Mouse (Mus musculus): Measurements from ENCODE around the gene Impdh1.
"Not testable (repeated sequence)": the region's sequence is repeated elsewhere in the genome, so short reads cannot be mapped to it uniquely, and the experiment has no call there.

The Impdh1 gene

DNA sequence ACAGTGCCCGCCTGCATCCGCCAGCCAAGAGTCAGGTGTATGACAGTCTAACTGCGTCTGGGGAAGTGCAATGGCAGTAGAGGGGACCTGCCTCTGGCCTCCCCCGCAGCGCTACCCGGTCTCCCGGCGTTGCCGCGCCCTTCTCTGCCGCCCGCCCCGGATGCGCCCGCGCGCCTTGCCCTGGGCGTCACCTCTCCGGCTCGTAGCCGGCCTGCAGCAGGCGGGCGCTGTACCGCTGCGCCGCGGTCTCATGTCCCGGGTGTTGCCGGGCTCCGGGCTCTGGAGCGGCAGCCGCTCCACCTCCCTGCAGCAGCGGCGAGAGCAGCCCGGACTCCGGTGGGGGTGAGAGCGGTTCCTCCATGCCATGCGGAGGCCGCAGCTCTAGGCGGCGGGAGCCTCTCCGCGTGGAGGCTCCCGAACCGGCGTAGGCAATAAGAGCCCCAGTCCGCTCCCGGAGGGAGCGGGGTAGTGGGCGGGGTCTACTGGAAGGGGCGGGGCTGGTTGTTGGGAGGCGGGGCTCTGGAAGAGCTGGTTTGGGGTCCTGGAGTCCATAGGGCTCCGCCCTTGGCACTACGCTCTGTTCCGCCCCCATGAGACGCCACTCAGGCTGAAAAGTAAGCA is at the start of gene Impdh1:
TSS of gene Impdh1 (minus strand) at position 484 of the 621 bp plus-strand sequence.
- peak; percentile 89 for DNase-seq (ENCODE audit: low spot score)

DNA sequence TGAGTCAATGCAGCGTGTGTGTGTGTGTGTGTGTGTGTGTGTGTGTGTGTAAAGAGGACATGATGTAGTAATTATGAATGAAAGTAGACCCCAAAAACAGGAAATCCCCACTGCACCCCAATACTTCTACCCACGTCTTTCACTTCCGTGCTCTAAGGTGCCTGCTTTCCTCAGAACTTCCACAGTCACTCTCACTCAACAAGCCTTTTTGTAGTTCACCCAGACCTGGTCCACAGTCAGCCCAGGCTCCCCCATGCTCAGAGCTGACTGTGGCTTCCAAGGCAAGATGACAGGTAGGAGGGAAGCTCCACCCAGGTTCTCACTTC is 48.3 kb upstream of the Impdh1 start:
- no peak for DNase-seq (ENCODE audit: low spot score)

DNA sequence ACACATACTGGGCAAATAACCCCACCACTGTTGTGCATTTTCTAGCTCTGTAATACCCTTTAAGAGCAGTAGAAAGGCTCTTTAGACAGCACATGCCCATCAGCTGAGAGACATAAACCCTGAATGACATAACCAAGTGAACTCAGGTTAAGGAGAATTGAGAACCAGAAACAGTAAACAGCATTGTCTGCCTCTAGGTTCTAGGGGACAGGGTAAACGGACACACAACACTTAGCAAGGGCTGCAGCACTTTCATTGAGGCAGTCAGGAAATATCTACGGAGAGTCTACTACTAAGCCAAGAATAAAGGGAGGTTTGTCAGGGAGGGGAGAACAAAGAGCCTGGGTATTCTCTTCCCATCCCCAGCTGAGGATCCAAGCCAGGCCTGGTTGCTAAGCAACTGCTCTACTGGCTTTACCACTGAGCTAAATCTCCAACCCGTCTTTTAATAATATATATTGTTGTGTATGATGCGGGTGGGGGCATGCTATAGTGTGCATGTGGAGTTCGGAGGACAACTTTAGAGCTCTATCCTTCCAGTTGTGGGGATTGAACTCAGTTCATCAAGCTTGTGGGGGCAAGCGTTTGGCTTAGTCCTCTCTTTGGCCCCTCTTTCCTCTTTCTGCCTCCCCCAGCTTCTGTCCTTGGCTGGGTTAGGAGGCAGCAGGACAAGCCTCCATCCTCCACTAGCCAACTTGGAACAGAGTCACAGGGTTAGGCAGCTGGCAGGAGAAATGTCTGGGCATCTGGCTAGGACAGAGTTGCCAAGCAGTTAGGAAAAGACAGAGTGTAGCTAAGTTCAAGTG is 47.7 kb upstream of the Impdh1 start:
- DNase-seq (ENCODE audit: low spot score), result peak; percentile 21

DNA sequence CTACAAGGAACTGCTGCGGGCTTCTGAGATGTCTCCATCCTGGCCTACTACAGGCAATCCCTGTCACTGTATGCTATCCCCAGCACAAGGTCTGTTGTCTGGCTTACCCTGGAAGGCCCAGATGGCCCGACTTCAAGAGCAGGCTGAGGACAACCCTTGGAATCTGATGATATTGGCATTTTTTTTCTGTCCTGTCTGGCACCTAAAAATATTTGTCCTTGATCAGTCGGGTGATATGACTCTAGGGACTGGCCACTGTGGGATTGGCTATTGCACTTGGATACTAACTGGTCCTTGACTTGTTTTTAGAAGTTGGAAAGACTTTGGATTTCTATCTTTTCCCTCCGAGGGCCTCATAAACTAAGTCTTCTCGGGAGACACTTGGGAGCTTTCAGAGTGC is 45.7 kb upstream of the Impdh1 start:
- DNase-seq (ENCODE audit: low spot score), result no peak

GRCm38 (mm10) chr6:29259418-29259817 is 43.3 kb upstream of the Impdh1 start:
- no peak for DNase-seq (ENCODE audit: low spot score)

DNA sequence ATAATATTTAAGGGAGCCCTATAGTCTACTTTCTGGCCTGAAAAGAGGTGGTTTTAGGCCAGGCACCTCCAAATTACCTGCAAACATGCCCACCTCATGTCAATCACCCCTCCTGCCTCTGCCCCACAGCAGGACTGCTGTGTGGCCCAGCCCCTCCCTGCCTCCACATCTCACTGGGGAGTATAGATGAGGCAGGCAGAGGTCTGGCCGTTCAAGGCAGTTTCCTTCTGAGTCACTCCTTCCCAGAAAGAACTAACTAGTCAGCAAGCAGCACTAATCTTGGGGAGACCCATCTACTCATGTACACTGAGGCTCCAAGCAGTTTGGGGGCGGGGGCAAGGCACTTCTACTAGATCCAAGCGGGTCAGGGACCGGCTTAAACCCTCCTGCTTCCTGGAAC is 30.9 kb upstream of the Impdh1 start:
- DNase-seq (ENCODE audit: low spot score), result no peak

DNA sequence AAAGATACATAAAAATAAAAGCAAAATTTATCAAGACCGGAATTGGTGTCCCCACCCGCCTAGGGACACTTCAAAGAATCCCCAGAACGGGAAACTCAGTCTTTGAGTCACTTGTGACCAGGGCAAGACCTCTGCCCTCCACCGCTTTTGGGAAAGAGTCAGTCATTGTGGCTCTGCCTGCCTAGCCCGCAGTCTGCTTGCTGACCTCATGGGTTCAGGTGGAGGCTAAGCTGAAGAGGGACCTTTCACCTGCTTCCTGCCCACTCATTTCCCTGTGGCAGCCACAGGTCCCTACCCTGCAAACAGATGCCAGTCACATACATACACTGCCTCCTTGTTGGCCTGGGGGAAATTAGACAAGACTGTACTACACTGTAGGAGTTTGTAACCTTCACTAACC is 30.4 kb upstream of the Impdh1 start:
- no peak for DNase-seq (ENCODE audit: low spot score)

DNA sequence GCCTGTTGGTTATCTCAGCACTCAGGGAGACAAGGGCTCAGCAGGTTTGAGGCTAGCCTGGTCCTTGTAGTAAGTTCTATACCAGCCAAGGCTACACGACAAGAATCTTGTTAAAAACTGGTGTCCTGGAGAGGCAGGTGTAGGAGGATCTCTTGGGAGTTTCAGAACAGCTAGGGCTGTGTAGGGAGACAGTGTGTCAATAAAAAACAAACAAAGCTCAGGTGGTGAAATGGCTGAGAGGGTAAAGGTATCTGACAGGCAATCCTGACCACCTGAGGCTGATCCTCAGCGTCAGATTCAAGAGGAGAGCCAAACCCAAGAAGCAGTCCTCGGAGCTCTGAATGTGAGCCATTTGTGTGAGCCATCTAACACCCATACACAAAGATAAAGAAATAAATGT is 30.0 kb upstream of the Impdh1 start:
- no peak for DNase-seq (ENCODE audit: low spot score)

DNA sequence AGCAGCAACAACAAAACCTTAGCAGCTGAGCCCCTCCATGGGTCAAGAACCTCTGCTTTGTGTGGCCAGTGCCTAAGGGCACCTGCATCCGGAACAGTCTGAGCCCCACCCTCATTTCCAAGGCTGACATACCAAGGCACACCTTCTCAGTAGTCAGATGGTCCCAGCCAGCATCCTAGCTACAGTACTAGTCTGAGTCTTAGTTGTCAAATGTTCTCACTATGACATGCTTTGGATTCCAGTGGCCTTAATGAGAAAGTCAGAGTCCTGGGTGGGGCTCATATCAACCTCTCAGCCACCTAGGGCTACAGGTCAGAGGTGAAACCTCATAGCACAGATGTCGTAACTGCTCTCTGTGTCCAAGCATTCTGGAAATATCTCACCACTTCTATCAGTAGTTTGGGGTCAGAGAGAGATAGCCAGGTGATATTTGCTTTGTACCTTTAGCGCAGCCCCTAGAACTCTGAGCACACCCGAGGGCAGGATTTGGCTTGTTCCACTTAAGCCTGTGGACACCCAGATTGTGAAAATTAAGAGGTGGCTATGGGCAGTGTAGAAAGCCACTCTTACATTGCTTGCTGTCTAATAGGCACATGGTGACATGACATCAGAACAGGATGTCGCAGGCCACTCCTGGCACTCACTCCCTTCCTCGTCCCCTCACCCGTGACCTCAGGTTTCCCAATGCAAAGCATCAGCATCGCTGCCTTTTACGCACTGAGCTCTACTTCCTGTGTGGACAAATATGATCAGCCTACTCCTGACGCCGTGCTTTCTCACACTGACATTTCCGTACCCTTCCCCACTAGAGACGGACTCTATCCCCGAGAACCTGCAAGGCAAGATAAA is 29.3 kb upstream of the Impdh1 start:
- DNase-seq (ENCODE audit: low spot score), result no peak

DNA sequence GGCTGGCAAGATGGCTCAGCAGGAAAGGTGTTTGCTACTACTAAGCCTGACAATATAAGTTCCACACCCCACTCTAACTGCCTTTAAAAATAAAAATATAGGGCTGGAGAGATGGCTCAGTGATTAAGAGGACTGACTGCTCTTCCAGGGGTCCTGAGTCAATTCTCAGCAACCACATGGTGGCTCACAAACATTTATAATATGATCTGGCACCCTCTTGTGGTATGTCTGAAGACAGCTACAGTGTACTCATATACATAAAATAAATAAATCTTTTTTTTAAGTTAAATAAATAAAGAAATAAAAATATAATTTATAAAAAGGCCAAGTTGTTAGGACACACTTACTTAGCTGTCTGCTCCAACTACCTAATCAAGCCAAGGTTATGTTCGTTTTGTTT is 26.1 kb upstream of the Impdh1 start:
- peak; percentile 35 for DNase-seq (ENCODE audit: low spot score)

DNA sequence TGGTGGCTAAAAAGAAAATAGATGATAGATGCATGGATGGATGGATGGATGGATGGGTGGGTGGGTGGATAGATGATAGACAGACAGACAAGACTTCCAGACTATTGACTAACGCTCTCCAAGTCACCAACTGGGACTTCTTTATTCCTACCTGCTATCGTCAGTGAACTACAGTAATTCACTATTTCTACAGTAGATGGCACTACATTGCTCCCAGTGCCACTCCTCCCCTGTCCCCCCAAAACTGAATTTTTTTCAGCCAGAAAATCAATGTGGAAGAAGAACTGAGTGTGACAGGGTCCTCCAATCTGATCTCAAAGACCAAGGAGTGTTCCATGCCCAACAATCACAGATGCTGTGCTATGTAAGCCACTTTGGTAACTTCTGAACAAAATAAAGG is 25.5 kb upstream of the Impdh1 start:
- DNase-seq (ENCODE audit: low spot score), result peak; percentile 35

GRCm38 (mm10) chr6:29240806-29241205 is 24.6 kb upstream of the Impdh1 start:
- DNase-seq (ENCODE audit: low spot score), result peak; percentile 86

- peak; percentile 54 for DNase-seq (ENCODE audit: low spot score)
Measured at GRCm38 (mm10) chr6:29234272-29234671, 18.1 kb upstream of the Impdh1 start.

DNA sequence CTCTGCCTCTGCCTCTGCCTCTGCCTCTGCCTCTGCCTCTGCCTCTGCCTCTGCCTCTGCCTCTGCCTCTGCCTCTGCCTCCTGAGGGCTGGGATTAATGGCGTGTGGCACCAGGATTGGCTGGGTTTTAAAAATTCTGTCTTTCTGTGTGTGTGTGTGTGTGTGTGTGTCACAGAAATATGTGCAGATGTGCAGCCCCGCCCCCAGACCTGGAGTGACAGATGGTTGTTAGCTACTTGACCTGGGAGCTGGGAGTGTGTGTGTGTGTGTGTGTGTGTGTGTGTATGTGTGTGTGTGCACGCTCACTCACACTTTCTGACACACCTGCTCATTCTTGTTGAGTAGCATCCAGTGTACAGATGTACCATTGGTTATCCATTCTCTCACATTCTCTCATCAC is 17.5 kb upstream of the Impdh1 start:
- DNase-seq (ENCODE audit: low spot score), result no peak

DNA sequence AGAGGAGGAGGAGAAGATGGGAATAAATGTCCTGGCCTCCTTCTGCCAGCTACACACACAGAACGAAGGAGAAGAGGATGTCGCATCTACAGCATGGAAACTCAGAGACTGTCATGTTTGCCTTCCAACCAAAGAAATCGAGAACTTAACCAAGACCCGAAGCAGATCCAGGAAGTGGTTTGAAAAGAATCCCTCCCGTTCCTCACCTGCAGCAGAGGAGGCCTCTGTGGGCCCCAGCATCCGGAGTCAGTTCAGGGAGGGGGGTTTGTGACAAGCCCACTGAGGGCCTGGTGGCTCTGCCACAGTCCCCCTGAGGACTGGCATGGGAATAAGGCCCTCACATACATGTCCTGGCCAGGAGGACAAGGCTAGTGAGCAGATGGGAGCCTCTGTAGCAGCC is 16.2 kb upstream of the Impdh1 start:
- no peak for DNase-seq (ENCODE audit: low spot score)

DNA sequence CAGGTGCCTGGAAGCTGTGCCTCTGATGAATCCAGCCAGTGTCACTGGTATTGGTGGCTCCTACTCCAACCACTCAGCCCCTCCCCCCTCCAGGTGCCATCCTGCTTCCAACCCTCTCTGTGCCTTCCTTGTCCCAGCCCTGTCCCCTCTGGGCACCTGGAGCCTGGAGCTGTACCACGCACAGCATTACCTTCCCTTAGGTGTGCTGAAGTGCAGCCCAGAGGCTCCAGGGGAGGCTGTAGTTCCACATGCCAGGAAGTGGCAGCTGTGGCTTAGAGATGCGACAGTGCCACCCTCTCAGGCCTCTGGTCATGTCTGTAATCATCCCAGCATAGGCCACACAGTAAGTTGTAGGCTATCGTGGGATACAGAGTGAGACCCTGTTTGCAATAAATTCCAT is 15.6 kb upstream of the Impdh1 start:
- no peak for DNase-seq (ENCODE audit: low spot score)

- DNase-seq (ENCODE audit: low spot score), result no peak
Measured at GRCm38 (mm10) chr6:29230386-29230785, 14.2 kb upstream of the Impdh1 start.

DNA sequence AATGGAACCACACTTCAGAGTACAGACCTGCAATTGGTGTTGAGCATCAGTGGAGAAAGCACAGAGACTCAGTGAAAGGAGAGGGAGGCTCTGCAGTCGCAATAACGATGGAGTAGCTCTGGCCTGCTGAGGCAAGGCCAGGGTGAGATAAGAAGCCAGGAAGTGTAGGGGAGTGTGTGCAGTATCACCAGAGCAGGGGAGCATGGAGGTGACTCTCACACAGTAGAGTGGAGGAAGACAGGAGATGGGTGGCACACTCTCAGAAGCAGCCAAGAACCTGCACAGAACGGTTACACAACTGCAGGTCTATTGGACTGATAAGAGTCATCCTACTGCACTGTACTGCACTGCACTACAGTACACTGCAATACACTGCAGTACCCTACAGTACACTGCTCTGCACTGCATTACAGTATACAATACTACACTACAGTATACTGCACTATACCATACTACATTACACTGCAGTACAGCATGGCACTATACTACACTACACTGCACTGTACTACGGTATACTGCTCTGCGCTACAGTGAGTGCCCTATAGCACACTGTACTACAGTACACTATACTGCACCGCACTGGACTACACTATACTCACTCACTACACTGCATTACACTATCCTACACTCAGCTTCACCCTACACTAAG is 13.2 kb upstream of the Impdh1 start:
- DNase-seq (ENCODE audit: low spot score), result no peak

GRCm38 (mm10) chr6:29217717-29218116 is 1.6 kb upstream of the Impdh1 start:
- not testable (repeated sequence) for DNase-seq (ENCODE audit: low spot score)

DNA sequence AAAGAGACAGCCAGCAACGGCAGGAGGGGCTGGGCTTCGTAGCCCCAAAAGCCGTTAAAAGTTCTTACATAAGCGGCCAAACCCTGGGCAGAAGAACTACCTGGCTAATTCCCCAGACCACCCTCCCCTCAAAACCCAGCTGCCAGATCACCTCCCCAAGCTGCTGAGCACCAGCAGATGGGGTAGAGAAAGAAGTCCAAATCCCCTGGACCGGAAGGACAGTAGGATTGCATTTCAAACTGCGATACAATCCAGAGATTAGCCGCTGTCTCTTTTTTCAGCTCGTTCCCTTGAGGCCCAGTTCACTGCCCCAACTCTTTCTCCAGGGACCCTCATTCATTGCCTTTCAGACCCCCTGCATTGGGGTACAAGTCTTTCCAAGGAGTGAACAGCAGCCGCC is 983 bp downstream of the Impdh1 start:
- DNase-seq (ENCODE audit: low spot score), result peak; percentile 15

DNA sequence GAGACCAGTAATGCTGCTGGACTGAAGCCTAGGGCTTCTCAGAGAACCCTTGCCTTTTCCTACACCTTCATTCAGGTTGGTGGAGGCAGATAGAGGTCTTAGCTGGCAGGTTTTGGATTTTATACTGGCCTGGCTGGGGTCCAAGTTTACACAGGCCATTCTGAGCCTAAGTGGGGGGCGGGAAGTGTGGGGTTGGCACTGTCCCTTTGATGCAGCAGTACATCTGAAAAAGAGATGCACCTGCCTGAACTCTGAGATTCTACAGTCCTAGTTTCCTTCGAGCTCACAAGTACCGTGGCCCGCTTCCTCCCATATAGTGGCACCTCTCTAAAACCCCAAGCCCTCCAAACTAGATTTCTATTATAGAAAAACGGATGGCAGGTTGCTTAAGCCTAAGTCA is 1.4 kb downstream of the Impdh1 start:
- no peak for DNase-seq (ENCODE audit: low spot score)

- DNase-seq (ENCODE audit: low spot score), result peak; percentile 73
Measured at GRCm38 (mm10) chr6:29214245-29214644, 1.9 kb downstream of the Impdh1 start.

DNA sequence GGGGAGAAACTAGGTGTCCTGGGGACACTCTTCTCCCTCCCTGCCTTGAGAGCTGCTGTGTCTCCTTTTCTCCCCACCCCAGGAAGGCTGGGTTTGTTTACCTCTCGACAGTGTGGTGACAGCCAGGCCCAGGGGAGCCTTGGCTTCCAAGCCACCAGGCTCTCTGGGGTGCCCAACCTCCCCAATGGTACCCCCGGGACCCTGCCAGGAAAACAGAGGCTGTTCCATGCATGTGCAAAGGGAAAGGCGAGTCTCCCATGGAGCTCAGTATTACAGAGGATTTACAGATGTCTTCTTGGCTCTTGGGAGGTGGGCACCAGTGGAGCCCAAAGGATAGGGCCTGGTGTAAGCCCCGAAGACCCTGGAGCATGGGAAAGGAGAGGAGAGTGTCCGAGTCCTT is 2.7 kb downstream of the Impdh1 start:
- no peak for DNase-seq (ENCODE audit: low spot score)
